ENCODE assay signal across 8 mouse cellular contexts in the genomic region with DNA sequence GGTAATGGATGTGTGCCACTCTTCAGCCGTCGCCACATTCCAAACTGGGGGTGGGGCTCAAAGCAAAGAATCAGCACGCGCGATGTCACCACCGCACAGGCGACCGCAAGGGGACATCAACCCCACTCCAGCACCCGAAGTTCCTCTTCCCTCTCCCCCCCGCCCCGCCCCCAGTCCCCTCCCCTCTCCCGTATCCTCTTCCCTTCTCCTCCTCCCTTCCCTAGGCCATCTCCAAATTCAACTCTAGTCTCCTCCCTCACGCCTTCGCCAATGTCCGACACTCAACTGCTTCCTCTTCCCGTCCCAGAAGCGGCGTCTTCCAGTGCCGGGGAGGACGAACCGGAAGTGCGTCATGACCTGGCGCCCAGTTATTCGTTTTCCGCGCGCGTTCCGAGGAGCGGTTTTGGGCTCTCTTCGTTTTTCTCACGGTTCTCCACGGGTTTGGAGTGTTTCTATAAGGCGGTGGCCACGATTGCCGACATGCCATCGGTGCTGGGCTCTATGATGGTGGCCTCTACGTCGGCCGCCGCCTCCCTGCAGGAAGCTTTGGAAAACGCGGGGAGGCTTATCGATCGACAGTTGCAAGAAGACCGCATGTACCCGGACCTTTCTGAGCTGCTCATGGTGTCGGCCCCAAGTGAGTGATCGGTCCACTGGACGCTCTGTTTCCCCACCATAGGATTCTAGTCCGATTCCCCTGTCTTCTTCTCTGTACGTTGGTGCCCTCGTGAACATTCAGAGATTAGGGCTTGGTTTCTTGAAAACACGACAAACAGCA. TPM values are rescaled to one million over a fixed set of nuclear protein-coding genes. Genes with fewer than 3 reads are reported as not detected.
A peak's percentile ranks its signal among the peaks of the same experiment; 100 is the strongest.
DNase-seq lines count a peak whose midpoint lies in the region; ATAC-seq and TF ChIP-seq lines count a peak whose summit lies in the region.

A gene (plus strand): TSS at position 308 of the 778 bp plus-strand sequence.

- H3K4me2 ChIP-seq in embryonic facial prominence, embryonic 13.5 days = peak within 1 kb of the TSS; percentile 85
- H3K4me2 ChIP-seq in limb, embryonic 12.5 days = peak within 1 kb of the TSS; percentile 77
- H3K4me2 ChIP-seq in midbrain, embryonic 15.5 days = peak within 1 kb of the TSS; percentile 67

- peak; percentile 92 for DNase-seq in 3134 (ENCODE audit: extremely low read depth, insufficient read length, low spot score)
- peak; percentile 93 to 94 for DNase-seq in adrenal gland, postnatal 36 days
- peak; percentile 95 for DNase-seq in heart, adult 18-20 months
- DNase-seq in kidney, adult 2 months = peak; percentile 95
- DNase-seq in spleen, adult 2 months (ENCODE audit: low read depth in 1 of 2, low spot score in 2 of 2) = peak; percentile 82 to 84

- H3K27ac ChIP-seq in embryonic facial prominence, embryonic 13.5 days = peak within 1 kb of the TSS; percentile 79
- no peak within 1 kb of the TSS for H3K27ac ChIP-seq in kidney, adult 2 months (ENCODE audit: insufficient read depth, low read depth, low read length)
- peak within 1 kb of the TSS; percentile 75 for H3K27ac ChIP-seq in limb, embryonic 12.5 days
- peak within 1 kb of the TSS; percentile 83 for H3K27ac ChIP-seq in midbrain, embryonic 15.5 days
- peak within 1 kb of the TSS; percentile 42; the same call in 1 of the 2 replicates for H3K27ac ChIP-seq in spleen, adult 2 months (ENCODE audit: insufficient read depth, low read length)

- peaks cover 8% of the 10 kb centered on the region for H3K4me1 ChIP-seq in embryonic facial prominence, embryonic 13.5 days
- no peaks in the 10 kb centered on the region; the same call in 1 of the 2 replicates for H3K4me1 ChIP-seq in kidney, adult 2 months (ENCODE audit: control insufficient read depth, insufficient read depth, low read length)
- H3K4me1 ChIP-seq in limb, embryonic 12.5 days (replicated peaks) = peaks cover 15% of the 10 kb centered on the region
- H3K4me1 ChIP-seq in midbrain, embryonic 15.5 days = peaks cover 23% of the 10 kb centered on the region
- H3K4me1 ChIP-seq in spleen, adult 2 months (ENCODE audit: control insufficient read depth, insufficient read depth, insufficient read length) = peaks cover 3% of the 10 kb centered on the region; the same call in 1 of the 2 replicates

- WGBS in embryonic facial prominence, embryonic 13.5 days = under 1% methylated on average over 54 of the region's 54 CpGs
- under 1% methylated on average over 53 of the region's 54 CpGs for WGBS in kidney, adult 2 months
- under 1% methylated on average over 54 of the region's 54 CpGs for WGBS in limb, embryonic 12.5 days
- WGBS in midbrain, embryonic 15.5 days = under 1% methylated on average over 52 of the region's 54 CpGs
- 1% methylated on average over 52 of the region's 54 CpGs for WGBS in spleen, adult 2 months

- TF ChIP-seq CTCF in kidney, adult 2 months (conservative IDR thresholded peaks at IDR 0.05; ENCODE audit: insufficient read depth, insufficient read length, low read depth, low read length) = no peak
- no peak for TF ChIP-seq CTCF in spleen, adult 2 months (IDR thresholded peaks at IDR 0.05; ENCODE audit: extremely low read depth, insufficient read depth, insufficient read length, insufficient replicate concordance)

- peak within 1 kb of the TSS; percentile 87 for H3K9ac ChIP-seq in embryonic facial prominence, embryonic 13.5 days
- H3K9ac ChIP-seq in limb, embryonic 12.5 days (replicated peaks) = peak within 1 kb of the TSS; percentile 80
- H3K9ac ChIP-seq in midbrain, embryonic 15.5 days = peak within 1 kb of the TSS; percentile 72

- peak; percentile 60 for TF ChIP-seq POLR2A in kidney, adult 2 months (IDR thresholded peaks at IDR 0.05; ENCODE audit: low read depth, low read length)
- TF ChIP-seq POLR2A in spleen, adult 2 months (IDR thresholded peaks at IDR 0.05; ENCODE audit: low read depth, low read length) = no peak; the same call in 1 of the 2 replicates

- H3K9me3 ChIP-seq in embryonic facial prominence, embryonic 13.5 days = no peaks in the 10 kb centered on the region
- no peaks in the 10 kb centered on the region for H3K9me3 ChIP-seq in limb, embryonic 12.5 days
- no peaks in the 10 kb centered on the region for H3K9me3 ChIP-seq in midbrain, embryonic 15.5 days

- ATAC-seq in embryonic facial prominence, embryonic 13.5 days (ENCODE audit: insufficient number of reproducible peaks, insufficient read depth, low FRiP score, low TSS enrichment, low read depth) = peak; percentile 93
- peak; percentile 93 for ATAC-seq in limb, embryonic 12.5 days (ENCODE audit: insufficient number of reproducible peaks, insufficient read depth, low FRiP score, low TSS enrichment, low read depth)
- ATAC-seq in midbrain, embryonic 15.5 days (replicated peaks) = peak; percentile 98

- H3K36me3 ChIP-seq in embryonic facial prominence, embryonic 13.5 days = peaks cover 26% of the 10 kb centered on the region
- H3K36me3 ChIP-seq in kidney, adult 2 months (ENCODE audit: control insufficient read depth, insufficient read depth, low read length) = peaks cover 2% of the 10 kb centered on the region; the same call in 1 of the 2 replicates
- peaks cover 23% of the 10 kb centered on the region for H3K36me3 ChIP-seq in limb, embryonic 12.5 days
- H3K36me3 ChIP-seq in midbrain, embryonic 15.5 days (replicated peaks) = peaks cover 11% of the 10 kb centered on the region; the same call in 1 of the 2 replicates
- peaks cover 5% of the 10 kb centered on the region for H3K36me3 ChIP-seq in spleen, adult 2 months (ENCODE audit: control insufficient read depth, insufficient read depth, low read length)

- H3K4me3 ChIP-seq in embryonic facial prominence, embryonic 13.5 days = peak within 1 kb of the TSS; percentile 84
- peak within 1 kb of the TSS; percentile 78 for H3K4me3 ChIP-seq in kidney, adult 2 months (ENCODE audit: insufficient read depth, low read depth, low read length)
- H3K4me3 ChIP-seq in limb, embryonic 12.5 days (replicated peaks) = peak within 1 kb of the TSS; percentile 76
- peak within 1 kb of the TSS; percentile 84 for H3K4me3 ChIP-seq in midbrain, embryonic 15.5 days
- H3K4me3 ChIP-seq in spleen, adult 2 months (ENCODE audit: extremely low read depth, insufficient read depth, insufficient read length) = peak within 1 kb of the TSS; percentile 88

- H3K27me3 ChIP-seq in embryonic facial prominence, embryonic 13.5 days = no peaks in the 10 kb centered on the region
- no peaks in the 10 kb centered on the region for H3K27me3 ChIP-seq in kidney, adult 2 months (replicated peaks; ENCODE audit: control insufficient read depth, insufficient read depth, low read length)
- no peaks in the 10 kb centered on the region for H3K27me3 ChIP-seq in limb, embryonic 12.5 days
- no peaks in the 10 kb centered on the region for H3K27me3 ChIP-seq in midbrain, embryonic 15.5 days (replicated peaks)
- no peaks in the 10 kb centered on the region for H3K27me3 ChIP-seq in spleen, adult 2 months (ENCODE audit: control insufficient read depth, insufficient read depth, low read length)

RNA-seq across cellular contexts. Expression of the gene that starts here (rescaled TPM):
- total RNA-seq in adrenal gland, postnatal 36 days (2021) = 10 to 100 TPM; 18.9 to 19.3 TPM
- 15.9 and 20.2 TPM in 2 replicates for polyA plus RNA-seq in embryonic facial prominence, embryonic 13.5 days (2015; fragmentation: Nextera tagmentation; extraction: Ambion mirVana)
- total RNA-seq in heart, adult 18-20 months (2021) = 1 to 10 TPM; 9.1 to 9.6 TPM
- 5.1 and 5.5 TPM in 2 replicates for polyA plus RNA-seq in kidney, adult 2 months (2012; rRNA removed)
- polyA plus RNA-seq in limb, embryonic 12.5 days (2016; fragmentation: Nextera tagmentation; extraction: Ambion mirVana) = 24.7 and 27.3 TPM in 2 replicates
- 10.6 and 11.4 TPM in 2 replicates for polyA plus RNA-seq in midbrain, embryonic 15.5 days (2015; fragmentation: Nextera tagmentation; extraction: Ambion mirVana)
- 5.8 and 5.9 TPM in 2 replicates for polyA plus RNA-seq in spleen, adult 2 months (2012; rRNA removed)
